Mouse (Mus musculus) heart, adult 9 months (tissue): ENCODE data around the gene Slc16a11.

Experiments used
- DNase-seq, 2 experiments: peaks; one replicate each; pipeline ENCODE4 v3.0.0; 2022; ENCODE audit warnings: low spot score in 2 of 2

Gene Slc16a11

GRCm38 (mm10) chr11:70200036-70200608 lies 12.4 kb upstream of the Slc16a11 start:
- no peak for DNase-seq

- DNase-seq, result peak; percentile 36 to 68
Measured at GRCm38 (mm10) chr11:70201691-70202090, 10.9 kb upstream of the Slc16a11 start.

- DNase-seq, result no peak
Measured at GRCm38 (mm10) chr11:70206801-70207200, 5.8 kb upstream of the Slc16a11 start.

- peak in 1 of 2 experiments; percentile 31 for DNase-seq
Measured at GRCm38 (mm10) chr11:70207283-70207682, 5.3 kb upstream of the Slc16a11 start.

GRCm38 (mm10) chr11:70208778-70209388 lies 3.7 kb upstream of the Slc16a11 start:
- DNase-seq, result no peak

GRCm38 (mm10) chr11:70210681-70211080 lies 1.9 kb upstream of the Slc16a11 start:
- no peak for DNase-seq

- no peak for DNase-seq
Measured at GRCm38 (mm10) chr11:70211972-70212371, 580 bp upstream of the Slc16a11 start.

- DNase-seq, result peak; percentile 45 to 67
Measured at GRCm38 (mm10) chr11:70212896-70213295, 344 bp downstream of the Slc16a11 start.

- DNase-seq, result no peak
Measured at GRCm38 (mm10) chr11:70213736-70214135, 1.2 kb downstream of the Slc16a11 start.

- peak in 1 of 2 experiments; percentile 25 for DNase-seq
Measured at GRCm38 (mm10) chr11:70214191-70214855, 1.8 kb downstream of the Slc16a11 start.

- DNase-seq, result no peak
Measured at GRCm38 (mm10) chr11:70214856-70215209, 2.3 kb downstream of the Slc16a11 start.

GRCm38 (mm10) chr11:70215301-70215700 lies 2.7 kb downstream of the Slc16a11 start:
- DNase-seq, result no peak

GRCm38 (mm10) chr11:70216103-70216502 lies 3.6 kb downstream of the Slc16a11 start:
- no peak for DNase-seq

- DNase-seq, result no peak
Measured at GRCm38 (mm10) chr11:70218039-70218438, 5.5 kb downstream of the Slc16a11 start.

GRCm38 (mm10) chr11:70218741-70219470 lies 6.4 kb downstream of the Slc16a11 start:
- no peak for DNase-seq

- DNase-seq, result no peak
Measured at GRCm38 (mm10) chr11:70219873-70220272, 7.3 kb downstream of the Slc16a11 start.

- no peak for DNase-seq
Measured at GRCm38 (mm10) chr11:70220323-70220722, 7.8 kb downstream of the Slc16a11 start.

GRCm38 (mm10) chr11:70220731-70221602 lies 8.4 kb downstream of the Slc16a11 start, which contains the start of gene Slc16a13:
TSS of gene Slc16a13 (minus strand) at chr11:70221064.
- DNase-seq, result peak; percentile 95 to 97

- DNase-seq, result peak; percentile 68 to 82
Measured at GRCm38 (mm10) chr11:70221603-70222500, 9.3 kb downstream of the Slc16a11 start.

GRCm38 (mm10) chr11:70223724-70224123 lies 11.2 kb downstream of the Slc16a11 start:
- peak; percentile 76 to 89 for DNase-seq
